Mouse (Mus musculus) splenic B cell, adult 2 months (primary cell): ENCODE data around the gene Col9a3.

Source experiments
- DNase-seq: peaks from one replicate; pipeline ENCODE4 v3.0.0-alpha.2; 2011; ENCODE audit warnings: low read depth, low spot score
- H3K27me3 ChIP-seq: 2 replicates; pipeline ENCODE4 v1.6.1; 2012; ENCODE audit warnings: mild to moderate bottlenecking, low read length, moderate library complexity, mixed read lengths; ENCODE audit not compliant: control insufficient read depth, poor library complexity, insufficient read depth, severe bottlenecking
- H3K36me3 ChIP-seq: 2 replicates; pipeline ENCODE4 v1.6.1; 2012; ENCODE audit warnings: mild to moderate bottlenecking, low read length, moderate library complexity, mixed read lengths; ENCODE audit not compliant: control insufficient read depth, poor library complexity, insufficient read depth, severe bottlenecking

Gene Col9a3

GRCm38 (mm10) chr2:180657394-180658013, 59.9 kb downstream of the Col9a3 start:
- Histone ChIP-seq H3K36me3 (peaks cover 3% of the 10 kb centered on the region; the same call in 1 of the 2 replicates), H3K27me3 (no peaks in the 10 kb centered on the region)
- peak; percentile 88 for DNase-seq

GRCm38 (mm10) chr2:180658381-180658780, 60.8 kb downstream of the Col9a3 start:
- H3K36me3 ChIP-seq = peaks cover 3% of the 10 kb centered on the region; the same call in 1 of the 2 replicates
- no peak for DNase-seq
- no peaks in the 10 kb centered on the region for H3K27me3 ChIP-seq

- Histone ChIP-seq H3K27me3 (no peaks in the 10 kb centered on the region), H3K36me3 (peaks cover 3% of the 10 kb centered on the region; the same call in 1 of the 2 replicates)
- no peak for DNase-seq
Observed at GRCm38 (mm10) chr2:180659353-180660150, 62.0 kb downstream of the Col9a3 start.

GRCm38 (mm10) chr2:180660521-180660920, 62.9 kb downstream of the Col9a3 start:
- Histone ChIP-seq H3K27me3 (no peaks in the 10 kb centered on the region), H3K36me3 (peaks cover 8% of the 10 kb centered on the region; the same call in 1 of the 2 replicates)
- DNase-seq = no peak

- no peak for DNase-seq
- no peaks in the 10 kb centered on the region for H3K27me3 ChIP-seq
- H3K36me3 ChIP-seq = peaks cover 11% of the 10 kb centered on the region; the same call in 1 of the 2 replicates
Observed at GRCm38 (mm10) chr2:180662008-180662407, 64.4 kb downstream of the Col9a3 start.
